ENCODE assay signal across 8 mouse cellular contexts in the genomic region with DNA sequence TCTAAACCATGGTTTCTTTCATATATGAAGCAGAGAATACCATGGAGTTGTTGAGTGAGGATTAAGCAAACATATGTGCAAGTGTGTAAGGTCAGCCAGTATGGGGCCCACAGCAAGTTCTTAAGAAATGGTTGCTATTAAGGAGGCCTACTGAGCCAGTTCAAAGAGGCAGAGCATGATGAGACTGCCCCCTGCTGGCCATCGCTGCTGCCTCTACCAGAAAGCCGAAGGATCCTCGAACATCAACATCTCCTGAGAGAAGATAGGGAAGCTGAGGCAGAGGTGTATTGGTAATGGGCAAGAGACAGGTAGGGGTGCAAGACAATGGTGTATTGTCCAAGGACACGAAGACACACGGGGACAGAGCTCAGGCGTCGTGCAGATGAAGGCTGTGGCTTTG. TPM values are rescaled to one million over a fixed set of nuclear protein-coding genes. Genes with fewer than 3 reads are reported as not detected.
DNase-seq lines count a peak whose midpoint lies in the region; ATAC-seq and TF ChIP-seq lines count a peak whose summit lies in the region.

No protein-coding gene starts in this region.

- WGBS in heart, embryonic 11.5 days (ENCODE audit: insufficient replicate concordance): 27% methylated on average over 7 of the region's 7 CpGs
- WGBS in forebrain, postnatal 0 days: 33% methylated on average over 7 of the region's 7 CpGs

- H3K9ac ChIP-seq in heart, embryonic 11.5 days (ENCODE audit: low read depth, low read length): no peak overlapping the region
- H3K9ac ChIP-seq in forebrain, postnatal 0 days: no peak overlapping the region

- intact Hi-C loops in heart, postnatal 14 days (cut with DNase I): no loop called here

- H3K4me2 ChIP-seq in heart, embryonic 11.5 days: no peak overlapping the region
- no peak overlapping the region for H3K4me2 ChIP-seq in forebrain, postnatal 0 days (ENCODE audit: low read depth)

- H3K4me3 ChIP-seq in heart, embryonic 11.5 days (ENCODE audit: low read depth, low read length): no peak overlapping the region
- no peak overlapping the region for H3K4me3 ChIP-seq in forebrain, postnatal 0 days (ENCODE audit: low read depth, low read length)

- no peaks in the 10 kb centered on the region for H3K4me1 ChIP-seq in heart, embryonic 11.5 days (ENCODE audit: control insufficient read depth, insufficient read depth, low read length)
- H3K4me1 ChIP-seq in forebrain, postnatal 0 days (ENCODE audit: insufficient read depth): no peaks in the 10 kb centered on the region

- no peak for ATAC-seq in heart, embryonic 11.5 days (replicated peaks; ENCODE audit: insufficient number of reproducible peaks, low FRiP score, low TSS enrichment)
- no peak for ATAC-seq in forebrain, postnatal 0 days

- H3K27ac ChIP-seq in heart, embryonic 11.5 days (ENCODE audit: low read depth, low read length): no peak overlapping the region
- no peak overlapping the region for H3K27ac ChIP-seq in forebrain, postnatal 0 days (ENCODE audit: low read depth, low read length)

- H3K36me3 ChIP-seq in heart, embryonic 11.5 days (ENCODE audit: control insufficient read depth, insufficient read depth, low read length): no peaks in the 10 kb centered on the region
- no peaks in the 10 kb centered on the region for H3K36me3 ChIP-seq in forebrain, postnatal 0 days (ENCODE audit: insufficient read depth)

- TF ChIP-seq CTCF in forebrain, postnatal 0 days (IDR thresholded peaks at IDR 0.05; ENCODE audit: low read depth): peak; percentile 70

- H3K9me3 ChIP-seq in heart, embryonic 11.5 days (replicated peaks; ENCODE audit: control insufficient read depth, low read length): no peaks in the 10 kb centered on the region
- H3K9me3 ChIP-seq in forebrain, postnatal 0 days (ENCODE audit: low read length): no peaks in the 10 kb centered on the region

- DNase-seq in heart, postnatal 14 days: peak; percentile 26 to 32
- DNase-seq in CD4-positive helper T cell, adult 2 months (ENCODE audit: low read depth, low spot score): peak; percentile 10
- DNase-seq in c-Kit-positive CD71-negative TER-119-negative erythroid progenitor cells, embryonic 14.5 days (ENCODE audit: low read depth): peak; percentile 26
- DNase-seq in forebrain, postnatal 0 days: peak; percentile 49
- DNase-seq in layer of hippocampus, postnatal 10 days (ENCODE audit: low spot score in 2 of 2): peak; percentile 70 to 71
- DNase-seq in mesoderm, embryonic 11.5 days (ENCODE audit: low read depth, low spot score): peak; percentile 62
- DNase-seq in urinary bladder, postnatal 25 days (ENCODE audit: low spot score): peak; percentile 49

- no peaks in the 10 kb centered on the region for H3K27me3 ChIP-seq in heart, embryonic 11.5 days (ENCODE audit: control insufficient read depth, insufficient read depth, low read length)
- no peaks in the 10 kb centered on the region for H3K27me3 ChIP-seq in forebrain, postnatal 0 days (ENCODE audit: insufficient read depth, low read length)

RNA-seq across cellular contexts. Expression of gene Ush1c, which starts 12.1 kb away (rescaled TPM):
- 10 to 100 TPM; 10.7 to 12.8 TPM for total RNA-seq in heart, postnatal 14 days (2021)
- polyA plus RNA-seq in heart, embryonic 11.5 days (2014; fragmentation: Nextera tagmentation; extraction: Ambion mirVana): 1.7 and 2.0 TPM in 2 replicates
- total RNA-seq in forebrain, postnatal 0 days (2014; rRNA removed): 0.31 and 1.6 TPM in 2 replicates
- 1.6 and 1.9 TPM in 2 replicates for polyA plus RNA-seq in forebrain, postnatal 0 days (2015; fragmentation: Nextera tagmentation; extraction: Ambion mirVana)
- total RNA-seq in layer of hippocampus, postnatal 10 days (2021): under 1 TPM in 1 of 2 experiments, not detected in 1; 0.21 TPM

RNA-seq across cellular contexts. Expression of gene Otog, which starts 14.5 kb away (rescaled TPM):
- not detected for total RNA-seq in heart, postnatal 14 days (2021)
- not detected in 2 replicates for polyA plus RNA-seq in heart, embryonic 11.5 days (2014; fragmentation: Nextera tagmentation; extraction: Ambion mirVana)
- total RNA-seq in forebrain, postnatal 0 days (2014; rRNA removed): 0.08 TPM in 1 of 2 replicates, not detected in the other
- 0.02 and 0.03 TPM in 2 replicates for polyA plus RNA-seq in forebrain, postnatal 0 days (2015; fragmentation: Nextera tagmentation; extraction: Ambion mirVana)
- total RNA-seq in layer of hippocampus, postnatal 10 days (2021): under 1 TPM; 0.07 TPM

RNA-seq across cellular contexts. Expression of gene Abcc8, which starts 46.4 kb away (rescaled TPM):
- 10 to 100 TPM; 53.4 to 61.5 TPM for total RNA-seq in heart, postnatal 14 days (2021)
- polyA plus RNA-seq in heart, embryonic 11.5 days (2014; fragmentation: Nextera tagmentation; extraction: Ambion mirVana): 4.8 and 6.8 TPM in 2 replicates
- total RNA-seq in forebrain, postnatal 0 days (2014; rRNA removed): 11.5 and 18.9 TPM in 2 replicates
- 6.7 and 7.0 TPM in 2 replicates for polyA plus RNA-seq in forebrain, postnatal 0 days (2015; fragmentation: Nextera tagmentation; extraction: Ambion mirVana)
- total RNA-seq in layer of hippocampus, postnatal 10 days (2021): 10 to 100 TPM; 41.9 to 42.6 TPM

Comparison
In these comparisons a context has a peak if more than half of its experiments do, and no peak if none do; other contexts are left out.
1. DNase-seq: peak in every context shown above with its lines; median percentile 70 in layer of hippocampus, postnatal 10 days; 62 in mesoderm, embryonic 11.5 days; 49 in forebrain, postnatal 0 days; 49 in urinary bladder, postnatal 25 days; 29 in heart, postnatal 14 days; 26 in c-Kit-positive CD71-negative TER-119-negative erythroid progenitor cells, embryonic 14.5 days; 10 in CD4-positive helper T cell, adult 2 months.